Mouse (Mus musculus) activated CD4-positive, CD25-positive, alpha-beta regulatory T cell, adult 9 weeks (primary cell): ENCODE measurements around the gene Arpc5. TPM values are rescaled to one million over a fixed set of nuclear protein-coding genes. Genes with fewer than 3 reads are reported as not detected.

ENCODE experiments used
- polyA plus RNA-seq: library from polyadenylated mRNA; unstranded; fragments of 100-300 nt; shearing (Covaris generic); gene quantifications from one replicate; pipeline ENCODE4 v1.2.1, GENCODE M21; 2017

Arpc5 gene
- polyA plus RNA-seq: 762 TPM

DNA sequence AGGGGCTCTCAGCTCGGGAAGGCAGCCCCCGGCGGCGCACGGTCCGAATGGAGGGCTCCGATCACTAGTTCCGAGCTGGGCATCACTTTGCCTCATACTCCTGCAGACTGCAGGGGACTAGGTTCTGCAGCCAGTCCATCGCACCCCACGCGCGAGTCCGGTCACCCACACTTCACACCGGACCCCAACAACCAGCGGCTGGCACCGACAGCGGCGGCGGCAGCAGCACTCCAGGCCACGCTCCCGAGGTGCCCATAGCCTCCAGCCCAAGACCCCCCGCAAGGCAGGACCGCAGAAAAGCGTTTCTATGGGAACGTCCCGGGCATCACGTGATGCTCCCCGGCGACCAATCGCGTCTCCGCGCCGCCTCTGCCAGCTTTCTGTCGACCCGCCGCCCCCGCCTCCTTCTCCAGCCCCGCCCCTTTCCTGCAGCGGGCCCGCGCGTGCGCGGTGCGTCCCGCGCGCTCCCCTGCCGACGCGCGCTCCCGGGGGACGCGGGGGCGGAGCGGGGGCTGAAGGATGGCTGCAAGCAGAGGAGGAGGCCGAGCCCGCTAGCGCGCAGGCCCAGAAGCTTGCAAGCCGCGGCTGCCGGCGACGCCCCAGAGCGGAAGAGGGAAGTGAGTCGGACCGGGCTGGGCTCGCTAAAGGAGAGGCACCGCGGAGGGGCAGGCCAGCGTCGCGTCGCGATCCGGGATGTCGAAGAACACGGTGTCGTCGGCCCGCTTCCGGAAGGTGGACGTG, at the start of gene Arpc5, which contains the start of gene Rgl1:
Arpc5 (plus strand) TSS at position 511 of the 741 bp plus-strand sequence.
Rgl1 (minus strand) TSS at position 320 of the 741 bp plus-strand sequence.

GRCm38 (mm10) chr1:152750312-152750965, 15.9 kb upstream of the Arpc5 start, which contains the start of gene Apobec4:
TSS of gene Apobec4 (plus strand) at chr1:152750551.

GRCm38 (mm10) chr1:152799897-152800296, 33.6 kb downstream of the Arpc5 start, which contains the start of gene Ncf2:
TSS of gene Ncf2 (plus strand) at chr1:152800194.

Other genes with a start within 250 kb of the Arpc5 start
- gene Apobec4, start 16.0 kb upstream of the Arpc5 start, polyA plus RNA-seq: not detected
- gene Rgl1, start 191 bp upstream of the Arpc5 start, polyA plus RNA-seq: 1.2 TPM
- gene Ncf2, start 33.7 kb downstream of the Arpc5 start, polyA plus RNA-seq: 7.8 TPM
- gene Smg7, start 136.1 kb downstream of the Arpc5 start, polyA plus RNA-seq: 55.6 TPM
- gene Nmnat2, start 188.5 kb downstream of the Arpc5 start, polyA plus RNA-seq: 0.83 TPM